Mouse (Mus musculus): ENCODE data around the gene Ankar.
A peak's percentile ranks its signal among the peaks of the same experiment; 100 is the strongest.

The Ankar gene

GRCm38 (mm10) chr1:72710753-72711653 lies 10.6 kb upstream of the Ankar start, which contains the start of gene Rpl37a:
Gene Rpl37a, plus strand, starts transcription at chr1:72711290.
- peak; percentile 92 to 93 for DNase-seq

- DNase-seq = no peak
Observed at GRCm38 (mm10) chr1:72707525-72707924, 7.1 kb upstream of the Ankar start.

GRCm38 (mm10) chr1:72698651-72699050 lies 1.7 kb downstream of the Ankar start:
- DNase-seq = no peak

GRCm38 (mm10) chr1:72696256-72696655 lies 4.1 kb downstream of the Ankar start:
- no peak for DNase-seq

GRCm38 (mm10) chr1:72673070-72673469 lies 27.3 kb downstream of the Ankar start:
- no peak for DNase-seq

GRCm38 (mm10) chr1:72640658-72641410 lies 59.5 kb downstream of the Ankar start:
- no peak for DNase-seq

GRCm38 (mm10) chr1:72635221-72635620 lies 65.2 kb downstream of the Ankar start:
- no peak for DNase-seq

- no peak for DNase-seq
Observed at GRCm38 (mm10) chr1:72612172-72612571, 88.2 kb downstream of the Ankar start.

- DNase-seq = no peak
Observed at GRCm38 (mm10) chr1:72609887-72610877, 90.2 kb downstream of the Ankar start.

- no peak for DNase-seq
Observed at GRCm38 (mm10) chr1:72609129-72609528, 91.2 kb downstream of the Ankar start.

- DNase-seq = no peak
Observed at GRCm38 (mm10) chr1:72606186-72606673, 94.1 kb downstream of the Ankar start.

GRCm38 (mm10) chr1:72602803-72603202 lies 97.6 kb downstream of the Ankar start:
- DNase-seq = no peak

- DNase-seq = no peak
Observed at GRCm38 (mm10) chr1:72602186-72602585, 98.2 kb downstream of the Ankar start.

- no peak for DNase-seq
Observed at GRCm38 (mm10) chr1:72601233-72601632, 99.1 kb downstream of the Ankar start.

- DNase-seq = no peak
Observed at GRCm38 (mm10) chr1:72600778-72601177, 99.6 kb downstream of the Ankar start.

GRCm38 (mm10) chr1:72599146-72600101 lies 101.0 kb downstream of the Ankar start:
- DNase-seq = no peak

GRCm38 (mm10) chr1:72596231-72596630 lies 104.1 kb downstream of the Ankar start:
- DNase-seq = no peak

GRCm38 (mm10) chr1:72595686-72596085 lies 104.7 kb downstream of the Ankar start:
- no peak for DNase-seq

GRCm38 (mm10) chr1:72593340-72593951 lies 106.9 kb downstream of the Ankar start:
- DNase-seq = no peak

Measured in thymus, postnatal 36 days (tissue).